Mouse (Mus musculus) cerebellum, adult 11 months (tissue): ENCODE results near the gene Col9a2.
A peak's percentile ranks its signal among the peaks of the same experiment; 100 is the strongest.
"Not testable (repeated sequence)": the region's sequence is repeated elsewhere in the genome, so short reads cannot be mapped to it uniquely, and the experiment has no call there.

Experiments
- DNase-seq: peaks from one replicate; pipeline ENCODE4 v3.0.0; 2022

The Col9a2 gene

DNA sequence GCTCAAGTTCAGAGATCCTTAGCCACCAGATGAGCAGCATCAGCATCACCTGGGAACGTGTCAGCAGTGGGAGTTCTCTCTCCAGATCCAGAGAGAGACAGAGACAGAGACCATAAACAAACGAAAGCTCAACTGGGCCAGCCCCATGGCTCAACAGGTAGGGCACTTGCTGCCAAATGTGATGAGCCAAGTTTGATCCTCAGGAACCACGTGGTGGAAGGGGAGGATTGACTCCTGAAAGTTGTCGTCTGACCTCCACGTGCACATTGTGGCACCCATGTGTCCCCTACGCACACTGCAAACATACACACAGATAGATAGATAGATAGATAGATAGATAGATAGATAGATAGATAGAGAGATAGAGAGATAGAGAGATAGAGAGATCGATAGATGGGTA lies 15.7 kb upstream of the Col9a2 start:
- DNase-seq: no peak

DNA sequence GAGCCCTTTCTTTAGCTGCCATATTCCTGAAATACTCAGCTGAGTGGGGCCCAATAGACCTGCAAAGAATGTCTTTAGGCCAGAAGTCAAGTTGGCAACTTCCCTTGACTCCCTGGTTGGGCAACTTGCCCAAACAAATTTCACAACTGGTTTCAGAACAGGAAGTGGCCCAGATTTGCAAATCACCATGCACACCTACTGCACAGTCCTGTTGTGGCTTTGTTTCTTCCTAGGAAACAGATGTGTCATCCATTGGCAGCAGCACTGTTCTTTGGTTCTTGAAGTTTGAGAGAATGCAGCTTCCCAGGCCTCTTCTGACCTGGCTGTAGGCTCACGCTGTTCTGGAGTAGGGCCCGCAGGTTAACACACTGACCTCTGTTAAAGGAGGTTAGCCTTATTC lies 15.2 kb upstream of the Col9a2 start:
- no peak for DNase-seq

DNA sequence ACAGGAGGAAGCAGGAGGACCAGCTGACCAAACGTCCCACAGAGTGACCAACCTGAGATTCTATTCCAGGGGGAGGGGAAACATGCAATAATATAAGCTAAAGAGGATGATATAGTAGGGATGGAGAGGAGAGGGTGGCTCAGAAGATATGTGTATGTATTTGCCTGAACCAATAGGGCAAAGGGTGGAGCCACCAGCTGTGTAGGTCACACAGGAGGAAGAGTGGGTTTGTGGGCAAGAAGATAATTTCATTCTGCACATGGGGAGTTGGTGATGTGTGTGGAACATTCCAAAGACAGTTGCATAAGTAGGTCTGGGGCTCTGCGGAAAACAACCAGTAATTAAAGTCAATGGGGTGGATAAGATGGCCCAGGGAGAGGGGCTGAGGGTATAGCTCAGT lies 13.5 kb upstream of the Col9a2 start:
- DNase-seq: no peak

DNA sequence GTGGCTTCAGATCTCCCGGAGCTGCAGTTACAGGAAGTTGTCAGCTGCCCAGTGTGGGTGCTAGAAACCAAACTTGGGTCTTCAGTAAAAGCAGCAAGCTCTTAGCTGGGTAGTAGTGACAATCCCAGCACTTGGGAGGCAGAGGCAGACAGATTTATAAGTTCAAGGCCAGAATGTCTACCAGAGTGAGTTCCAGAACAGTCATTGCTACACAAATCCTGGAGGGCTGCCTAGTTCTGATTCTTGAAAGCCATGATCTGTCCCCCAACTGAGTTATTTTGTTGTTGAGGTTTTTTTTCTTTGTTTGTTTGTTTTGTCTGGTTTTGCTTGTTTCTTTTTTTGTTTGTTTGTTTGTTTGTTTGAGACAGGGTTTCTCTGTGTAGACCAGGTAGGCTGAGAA lies 11.0 kb upstream of the Col9a2 start:
- DNase-seq: no peak

DNA sequence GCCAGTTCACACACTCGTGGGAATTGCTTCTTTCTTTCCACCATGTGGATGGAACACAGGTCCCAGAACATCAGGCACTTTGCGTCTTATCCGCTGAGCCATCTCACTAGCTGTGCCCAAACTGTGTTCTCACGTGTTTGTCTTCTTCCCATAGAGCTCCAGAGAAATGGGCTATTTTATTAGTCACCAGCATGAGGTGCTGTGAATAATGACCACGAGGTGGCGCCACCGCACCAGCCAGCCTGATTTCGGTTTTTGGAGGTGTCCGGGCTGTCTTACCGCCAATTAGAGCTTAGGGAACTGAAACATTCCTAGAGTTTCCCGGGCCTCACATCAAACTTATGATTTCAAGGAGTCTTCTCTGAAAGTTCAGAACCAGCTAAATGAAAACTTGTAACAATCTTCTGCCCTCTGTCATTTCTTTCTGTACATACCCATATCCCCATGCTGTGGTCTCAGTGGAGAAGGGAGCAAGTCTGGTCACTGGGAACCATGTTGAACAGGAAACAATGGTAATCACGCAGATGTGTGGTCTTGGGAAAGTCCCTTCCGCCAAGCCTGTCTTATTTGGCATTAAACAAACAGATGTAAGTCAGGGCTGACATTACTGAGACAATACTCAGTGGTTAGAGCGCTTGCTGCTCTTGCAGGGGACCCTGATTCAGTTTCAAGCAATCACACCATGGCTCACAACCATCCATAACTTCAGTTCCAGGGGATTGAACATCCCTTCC lies 10.4 kb upstream of the Col9a2 start:
- DNase-seq: peak; percentile 26

DNA sequence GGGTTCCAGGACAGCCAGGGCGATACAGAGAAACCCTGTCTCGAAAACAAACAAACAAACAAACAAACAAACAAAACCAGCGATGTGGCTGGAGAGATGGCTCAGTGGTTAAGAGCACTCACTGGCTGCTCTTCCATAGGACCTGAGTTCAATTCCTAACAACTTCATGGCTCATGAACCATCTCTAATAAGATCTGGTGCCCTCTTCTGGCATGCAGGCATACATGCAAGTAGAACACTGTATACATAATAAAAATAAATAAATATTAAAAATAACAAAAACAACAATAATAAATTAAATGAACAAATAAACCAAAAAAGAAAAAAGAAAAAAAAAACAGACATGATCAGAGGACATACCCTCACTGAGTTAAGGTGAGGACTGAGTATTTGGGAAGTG lies 9.6 kb upstream of the Col9a2 start:
- no peak for DNase-seq

DNA sequence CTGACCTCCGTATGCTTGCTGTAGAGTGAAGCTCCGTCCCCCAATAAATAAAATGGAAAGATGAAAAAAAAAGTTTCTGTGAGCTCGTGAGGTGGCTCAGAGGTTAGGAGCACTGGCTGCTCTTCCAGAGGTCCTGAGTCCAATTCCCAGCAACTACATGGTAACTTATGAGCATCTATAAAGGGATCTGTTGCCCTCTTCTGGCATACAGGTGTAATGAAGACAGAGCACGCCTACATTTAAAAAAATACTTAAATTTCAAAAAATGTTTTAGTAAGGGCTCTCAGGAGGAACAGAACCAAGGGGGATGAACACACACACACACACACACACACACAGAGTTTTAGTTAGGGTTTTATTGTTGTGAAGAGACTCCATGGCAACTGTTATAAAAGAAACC lies 7.7 kb upstream of the Col9a2 start:
- DNase-seq: no peak

DNA sequence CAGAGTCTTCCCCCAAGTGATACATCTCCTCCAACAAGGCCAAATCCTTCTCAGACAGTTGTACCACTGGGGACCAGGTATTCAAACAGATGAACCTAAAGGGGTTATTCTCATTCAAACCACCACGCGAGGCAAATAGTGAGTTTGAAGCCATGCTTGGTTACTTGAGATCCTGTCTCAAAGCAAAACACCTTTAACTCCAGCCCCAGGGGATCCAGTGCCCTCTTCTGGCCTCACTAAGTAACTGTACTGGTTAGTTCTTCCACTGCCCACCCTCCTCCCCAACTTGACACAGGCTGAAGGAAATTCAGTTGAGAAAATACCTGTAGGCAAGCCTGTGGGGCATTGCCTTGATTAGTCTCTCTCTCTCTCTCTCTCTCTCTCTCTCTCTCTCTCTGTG lies 6.2 kb upstream of the Col9a2 start:
- no peak for DNase-seq

DNA sequence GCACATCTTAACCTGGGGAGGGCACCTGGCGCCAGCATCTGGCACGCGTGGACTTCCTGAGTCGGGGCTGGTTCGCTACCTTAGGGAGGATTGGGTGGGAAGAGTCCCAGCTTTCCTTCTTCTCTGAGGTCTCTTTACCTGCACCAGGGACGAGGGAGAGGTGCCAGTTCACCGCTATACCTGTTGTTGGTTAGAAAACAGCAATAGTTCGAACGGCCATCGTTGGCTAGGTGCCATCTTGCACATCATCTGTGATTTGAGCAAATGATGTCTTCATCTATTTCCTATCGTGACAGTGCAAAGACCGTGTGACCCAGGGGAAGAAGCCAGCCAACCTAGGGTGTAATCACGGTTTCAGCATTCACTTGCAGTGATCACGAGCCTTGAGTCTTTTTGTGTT lies 1.1 kb downstream of the Col9a2 start:
- no peak for DNase-seq

DNA sequence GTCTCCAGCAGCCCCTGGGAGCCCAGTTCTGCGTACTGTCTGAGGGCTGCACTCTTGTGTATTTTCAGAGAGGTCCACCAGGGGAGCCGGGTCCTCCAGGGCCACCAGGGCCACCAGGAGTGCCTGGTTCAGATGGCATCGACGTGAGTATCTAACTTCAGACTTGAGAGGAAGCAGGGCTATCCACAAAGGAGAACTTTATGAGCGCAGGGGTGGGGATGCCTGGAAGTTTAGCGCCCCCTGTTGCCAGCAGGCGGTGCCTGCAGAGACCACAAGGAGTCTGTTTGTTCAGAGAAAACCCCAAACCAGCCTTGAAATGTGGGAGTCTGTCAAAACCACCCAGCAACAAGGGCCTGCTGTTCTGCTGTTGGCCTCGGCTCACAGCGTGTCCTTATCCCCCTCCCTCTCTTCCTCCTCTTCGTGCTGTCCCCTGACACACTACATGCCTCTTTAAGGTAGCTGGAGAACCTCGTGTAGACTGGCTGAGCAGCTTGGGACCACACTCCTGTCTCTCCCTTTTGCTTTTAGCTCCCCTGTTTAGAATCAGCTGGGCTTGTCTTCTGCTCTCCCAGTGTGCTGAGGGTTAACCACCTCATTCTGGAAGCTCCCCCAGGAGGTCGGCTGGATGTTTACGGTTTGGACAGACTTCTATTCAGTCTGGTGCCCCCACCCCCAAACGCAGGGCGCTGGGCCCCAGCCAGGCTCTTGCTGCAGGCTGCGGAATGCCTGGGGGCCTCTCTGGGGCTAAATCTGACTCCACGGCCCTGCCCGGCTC lies 1.9 kb downstream of the Col9a2 start:
- peak; percentile 65 for DNase-seq

DNA sequence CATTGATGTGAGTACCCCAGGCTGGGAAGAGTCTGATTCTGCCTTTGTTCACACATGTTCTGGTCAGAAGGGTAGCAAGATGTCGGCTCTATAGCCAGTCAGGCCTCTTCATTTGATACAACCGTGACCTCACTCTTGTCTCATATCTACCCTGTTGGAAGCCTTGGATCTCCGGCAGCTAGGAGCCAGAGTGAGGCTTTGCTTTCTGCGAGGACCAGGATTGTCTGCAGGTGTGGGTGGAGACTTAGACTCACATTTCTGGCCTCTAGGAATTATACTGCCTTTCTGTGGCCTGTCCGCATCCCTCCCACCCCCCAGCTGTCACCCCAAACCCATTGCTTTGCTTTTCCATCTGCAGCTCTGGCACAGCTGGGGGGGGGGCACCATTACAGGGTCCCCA lies 3.3 kb downstream of the Col9a2 start:
- DNase-seq: no peak

DNA sequence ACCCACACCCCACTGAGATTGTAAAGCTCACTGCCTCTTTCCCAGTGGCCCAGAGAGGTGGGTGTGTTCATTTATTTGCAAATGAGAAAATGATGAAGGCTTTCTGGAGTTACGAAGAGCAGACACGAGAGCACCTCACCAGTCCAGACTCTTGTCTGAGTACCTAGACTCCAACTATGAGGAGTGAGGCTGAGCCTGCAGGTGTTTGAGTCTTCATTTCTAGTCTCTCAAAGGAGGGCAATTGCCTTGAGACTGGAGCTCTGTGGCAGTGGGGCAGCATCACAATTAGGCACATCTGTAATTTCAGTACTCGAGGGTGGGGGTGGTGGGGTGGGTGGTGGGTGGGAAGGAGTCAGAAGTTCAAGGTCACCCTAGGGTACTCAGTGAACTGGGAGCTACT lies 3.8 kb downstream of the Col9a2 start:
- no peak for DNase-seq

DNA sequence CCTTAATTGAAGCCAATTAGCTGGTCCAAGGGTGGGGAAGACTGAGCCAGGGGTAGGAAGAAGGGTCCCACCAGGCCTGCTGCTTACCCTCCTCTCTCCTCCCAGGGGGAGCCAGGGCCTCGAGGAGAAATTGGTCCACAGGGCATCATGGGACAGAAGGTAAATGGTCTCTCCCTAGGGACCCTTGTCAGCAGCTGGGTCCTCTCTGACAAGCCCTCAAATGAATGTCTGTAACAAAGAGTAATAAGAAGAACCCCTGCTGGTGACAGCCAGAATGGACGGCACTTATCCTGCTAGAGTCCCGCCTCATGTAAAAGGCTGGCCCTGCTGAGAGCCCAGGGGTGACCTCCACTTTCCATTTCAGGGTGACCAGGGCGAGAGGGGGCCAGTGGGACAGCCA lies 12.7 kb downstream of the Col9a2 start:
- DNase-seq: no peak

DNA sequence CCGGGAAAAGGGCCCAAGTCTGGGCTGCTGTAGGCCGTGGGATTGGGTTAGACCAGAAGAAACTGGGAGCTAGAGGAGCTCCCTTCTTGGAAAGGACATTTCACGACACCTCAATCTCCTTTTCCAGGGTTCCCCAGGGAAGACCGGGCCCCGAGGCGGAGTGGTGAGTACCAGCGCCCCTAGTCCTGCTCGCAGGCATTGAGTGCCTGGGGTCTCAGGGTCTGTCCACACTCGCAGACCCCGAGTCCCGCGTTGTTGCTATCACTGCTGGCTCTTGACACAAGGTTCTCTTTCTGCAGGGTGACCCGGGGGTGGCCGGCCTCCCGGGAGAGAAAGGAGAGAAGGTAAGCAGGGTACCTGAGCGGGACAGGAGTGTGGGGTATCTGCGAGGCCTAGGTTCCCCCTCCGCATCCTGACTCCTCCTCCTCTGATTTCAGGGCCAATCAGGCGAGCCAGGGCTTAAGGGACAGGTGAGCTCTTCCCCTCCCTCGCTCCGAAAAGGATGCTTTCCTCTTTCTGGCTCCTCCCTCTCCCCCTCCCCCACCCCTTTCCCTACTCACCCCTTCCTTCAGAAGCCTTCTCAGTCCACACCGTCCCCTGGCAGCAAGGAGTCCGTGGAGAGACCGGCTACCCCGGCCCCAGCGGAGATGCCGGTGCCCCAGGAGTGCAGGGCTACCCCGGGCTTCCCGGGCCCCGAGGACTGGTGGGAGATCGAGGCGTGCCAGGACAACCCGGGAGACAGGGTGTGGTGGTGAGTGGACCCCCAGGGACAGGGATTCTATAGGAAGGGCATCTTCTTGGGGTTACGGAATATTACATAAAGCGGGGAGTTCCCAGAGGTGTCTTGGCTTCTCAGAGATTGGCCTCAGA lies 13.5 kb downstream of the Col9a2 start:
- DNase-seq: peak; percentile 52

DNA sequence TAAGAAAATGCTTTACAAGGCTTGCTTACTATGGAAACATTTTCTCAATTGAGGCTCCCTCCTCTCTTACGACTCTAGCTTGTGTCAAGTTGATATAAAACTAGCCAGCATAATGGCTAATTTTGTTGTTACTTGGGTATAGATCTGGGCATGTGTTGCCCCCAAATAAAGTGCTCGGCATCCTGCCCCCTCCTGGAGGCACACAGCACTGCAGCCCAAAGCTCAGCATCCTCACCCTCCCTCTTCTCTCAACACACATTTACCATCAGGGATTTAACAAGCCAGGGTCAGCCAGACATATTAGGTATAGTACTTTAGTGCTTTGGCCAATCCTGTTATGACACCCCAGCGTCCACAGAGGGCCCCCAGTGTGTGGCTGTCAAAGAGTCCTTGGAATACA lies 17.2 kb downstream of the Col9a2 start:
- no peak for DNase-seq

DNA sequence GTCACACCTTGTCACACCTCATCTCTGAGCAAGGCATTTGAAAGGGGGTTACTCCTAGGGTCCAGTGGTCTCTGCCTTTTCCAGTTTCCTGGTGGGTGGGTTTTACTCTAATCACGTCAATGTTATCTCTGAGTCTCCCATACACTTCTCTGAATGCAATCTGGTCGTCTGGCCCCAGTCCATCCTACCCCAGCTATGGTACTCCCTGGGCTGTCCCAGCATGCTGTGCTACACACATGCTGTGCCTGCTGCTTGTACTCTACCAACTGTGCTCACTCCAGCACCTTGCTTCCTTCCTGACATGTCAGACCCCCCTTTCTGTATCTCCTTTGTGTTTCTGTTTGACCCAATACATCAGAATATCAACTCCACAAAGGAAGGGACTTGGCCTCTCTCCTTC lies 17.8 kb downstream of the Col9a2 start:
- DNase-seq: no peak

DNA sequence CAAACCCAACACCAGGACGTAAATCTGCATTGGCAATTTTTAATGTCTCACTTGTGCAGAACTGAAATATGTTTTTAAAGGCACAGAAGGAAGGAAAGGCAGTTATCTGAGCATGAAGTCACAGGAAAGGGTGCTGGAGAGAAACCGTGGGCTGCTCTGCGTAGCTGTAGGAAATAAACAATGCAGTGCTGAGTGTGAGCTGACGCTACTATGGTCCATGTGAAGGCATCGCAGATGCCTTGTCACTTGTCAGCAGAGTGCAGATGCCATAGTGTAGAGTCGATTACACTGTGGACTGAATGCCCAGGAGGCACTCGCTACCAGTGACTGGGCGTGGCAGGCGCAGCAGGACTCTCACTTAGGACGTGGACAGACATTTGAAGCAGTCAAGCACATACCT lies 20.0 kb downstream of the Col9a2 start:
- DNase-seq: not testable (repeated sequence)

DNA sequence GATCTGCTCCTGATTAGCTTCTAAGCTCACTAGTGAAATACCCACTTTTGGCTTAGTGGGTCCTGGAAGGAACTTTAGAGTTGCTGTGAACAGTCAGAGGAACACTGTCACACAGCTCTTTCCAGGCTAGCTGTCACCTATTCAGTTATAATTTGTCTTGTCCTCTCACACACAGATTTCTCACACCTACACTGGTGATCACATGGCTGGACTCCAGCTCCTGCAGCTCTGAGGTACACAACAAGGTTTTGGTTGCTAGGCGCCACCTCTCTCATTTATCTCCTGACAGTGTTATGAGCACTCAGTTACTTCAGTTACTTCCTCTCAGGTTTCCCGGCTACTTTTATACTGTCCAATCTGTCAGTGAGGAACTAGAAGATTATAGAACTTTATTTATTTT lies 26.2 kb downstream of the Col9a2 start:
- DNase-seq: no peak

DNA sequence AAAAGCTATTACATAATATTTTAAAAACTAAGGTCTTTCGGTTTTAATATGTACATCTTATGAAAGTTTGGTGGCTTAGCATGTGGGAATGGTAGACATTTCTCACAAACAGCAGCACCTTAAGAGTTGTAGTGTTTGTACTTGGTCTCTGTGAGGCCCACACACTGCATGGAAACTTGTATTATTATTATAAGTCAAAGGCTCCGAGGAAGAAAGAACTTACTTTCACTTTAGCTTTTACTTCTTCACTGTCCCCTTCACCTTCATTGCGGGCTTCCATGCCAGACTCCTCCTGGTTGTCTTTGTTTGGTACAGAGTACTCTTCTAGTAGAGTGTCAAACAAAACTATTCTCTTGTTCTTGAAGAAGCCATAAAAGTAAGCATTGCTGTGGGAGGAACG lies 35.1 kb downstream of the Col9a2 start:
- DNase-seq: no peak

DNA sequence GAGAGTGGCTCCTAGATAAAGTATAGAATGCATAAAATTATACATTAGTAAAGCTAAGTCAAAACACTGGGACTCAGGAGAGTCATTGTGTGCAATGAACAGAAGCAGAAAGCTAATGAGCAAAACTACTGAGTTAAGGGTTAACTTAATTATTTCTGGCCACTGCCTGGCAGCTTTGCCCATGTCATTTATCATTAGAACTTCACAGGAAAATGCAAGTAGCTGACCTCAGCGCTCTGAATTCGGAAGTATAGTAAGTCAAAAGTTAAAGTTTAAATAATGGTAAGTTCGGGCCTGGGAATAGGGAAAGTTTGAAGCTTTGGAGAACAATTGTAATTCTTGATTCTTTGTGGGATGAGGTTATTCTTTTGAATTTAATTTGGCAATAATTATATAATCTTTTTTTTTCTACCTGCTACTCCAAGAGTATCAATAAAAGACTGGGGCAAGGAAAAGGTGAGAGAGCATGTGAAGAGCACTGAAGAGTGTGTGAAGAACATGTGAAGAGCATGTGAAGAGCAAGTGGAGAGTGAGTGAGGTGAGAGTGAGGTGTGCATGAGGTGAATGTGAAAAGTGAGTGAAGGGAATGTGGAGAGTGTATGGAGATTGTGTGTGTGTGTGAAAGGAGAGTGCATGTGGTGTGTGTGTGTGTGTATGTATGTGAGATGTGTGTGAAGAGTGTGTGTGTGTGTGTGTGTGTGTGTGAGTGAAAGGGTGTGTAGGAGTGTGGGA lies 38.9 kb downstream of the Col9a2 start:
- DNase-seq: no peak

DNA sequence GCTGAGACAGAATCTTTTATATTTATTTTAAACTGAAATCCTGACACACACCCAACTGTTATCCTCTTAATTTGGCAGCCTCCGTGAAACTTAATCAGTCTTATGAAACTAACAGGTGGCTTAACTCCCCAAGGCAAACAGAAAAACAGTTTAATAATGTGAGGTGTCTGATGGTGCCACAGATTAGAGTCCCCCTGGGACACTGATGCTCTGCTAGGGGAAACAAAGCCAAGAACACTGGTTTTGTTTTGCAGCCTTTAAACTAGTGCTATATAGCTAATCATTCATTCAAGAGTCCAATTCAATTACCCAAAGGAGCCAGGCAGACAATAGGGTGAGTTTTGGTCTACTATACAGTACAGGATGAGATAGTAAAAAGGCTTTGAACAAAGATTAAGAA lies 41.2 kb downstream of the Col9a2 start:
- DNase-seq: no peak

DNA sequence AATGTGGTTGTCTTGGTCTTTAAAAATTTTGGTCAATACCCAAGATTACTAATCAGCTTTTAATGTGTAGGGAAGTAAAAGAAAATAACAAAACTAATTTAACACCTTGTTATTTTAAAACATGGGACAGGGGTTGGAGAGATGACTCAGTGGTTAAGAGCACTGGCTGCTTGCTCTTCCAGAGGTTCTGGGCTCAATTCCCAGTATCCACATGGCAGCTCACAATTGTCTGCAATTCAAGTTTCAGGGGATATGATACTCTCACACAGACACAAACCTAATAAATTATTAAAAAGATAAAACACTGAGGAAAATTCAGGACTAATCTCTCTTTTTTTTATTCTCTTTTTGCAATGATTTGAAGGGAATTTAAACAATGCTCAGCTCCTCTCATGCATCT lies 45.3 kb downstream of the Col9a2 start:
- DNase-seq: no peak

DNA sequence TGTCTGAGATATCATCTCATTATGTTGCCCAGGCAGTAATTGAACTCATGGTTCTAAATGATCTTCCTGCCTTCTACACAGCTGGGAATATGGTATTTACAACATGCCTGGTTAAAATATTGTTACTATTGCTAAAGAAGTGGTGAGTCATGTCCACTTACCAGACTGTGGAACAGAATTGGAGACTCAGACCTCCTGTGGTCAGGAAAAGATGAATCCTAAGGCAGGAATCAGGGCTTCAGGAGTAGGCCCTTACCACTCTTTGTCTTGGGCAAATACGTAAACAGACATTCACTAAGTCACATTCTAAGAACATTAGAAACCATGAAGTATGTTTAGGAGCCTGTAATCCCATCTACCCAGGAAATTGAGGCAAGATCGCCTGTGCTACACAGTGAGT lies 49.5 kb downstream of the Col9a2 start:
- DNase-seq: no peak
